Mouse (Mus musculus) adrenal gland, postnatal 10 days (tissue): ENCODE measurements around the gene Ankar. TPM values are rescaled to one million over a fixed set of nuclear protein-coding genes. Genes with fewer than 3 reads are reported as not detected.

Experiments used
- DNase-seq: peaks from one replicate; pipeline ENCODE4 v3.0.0; 2021; ENCODE audit warnings: mixed read lengths
- total RNA-seq, 2 experiments: library from RNA; stranded (reverse); gene quantifications; 2 replicates each; pipeline ENCODE4 v1.2.3; 2021

Ankar gene
- total RNA-seq, 2 experiments from 2014 or later, result not detected

DNA sequence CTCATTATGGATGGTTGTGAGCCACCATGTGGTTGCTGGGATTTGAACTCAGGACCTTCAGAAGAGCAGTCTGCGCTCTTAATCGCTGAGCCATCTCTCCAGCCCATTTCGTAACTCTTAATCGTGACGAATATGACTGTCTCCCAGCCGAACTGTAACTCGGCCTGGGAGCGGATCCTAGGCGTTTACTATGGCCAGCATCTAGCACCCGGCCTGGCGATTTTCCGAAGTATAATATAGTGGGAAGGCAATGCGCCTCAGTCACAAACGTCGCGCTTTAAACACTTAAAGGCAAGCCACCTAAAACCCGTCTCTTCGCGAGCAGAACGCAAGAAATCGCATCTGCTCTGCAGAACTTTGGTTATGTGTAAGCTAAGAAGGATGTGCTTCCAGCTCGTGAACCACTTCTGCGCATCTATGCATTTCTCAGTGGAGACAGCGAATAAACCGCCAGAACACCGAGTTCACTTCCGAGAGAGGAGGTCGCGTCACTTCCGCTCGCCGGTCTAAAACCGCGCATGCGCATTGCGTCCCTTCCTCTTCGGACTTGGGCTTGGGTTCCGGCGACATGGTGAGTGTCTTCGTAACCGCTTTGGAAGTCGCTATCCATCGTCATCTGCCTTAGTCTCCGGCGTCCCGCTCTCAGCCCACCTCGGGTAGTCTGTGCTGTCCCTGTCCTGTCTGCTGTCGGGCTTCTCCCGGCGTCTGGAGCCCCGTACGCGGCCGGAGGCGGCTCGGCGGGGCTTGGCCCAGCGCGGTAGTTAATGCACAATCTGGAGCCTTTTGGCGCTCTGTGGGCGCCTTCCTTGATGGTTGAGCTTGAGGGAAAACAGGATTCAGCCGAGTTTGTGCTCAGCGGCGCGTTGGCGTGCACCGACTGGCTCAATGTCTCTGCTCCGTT is 10.6 kb upstream of the Ankar start, which contains the start of gene Rpl37a:
Gene Rpl37a, plus strand, starts transcription at position 538 of the 901 bp plus-strand sequence.
- peak; percentile 95 for DNase-seq

DNA sequence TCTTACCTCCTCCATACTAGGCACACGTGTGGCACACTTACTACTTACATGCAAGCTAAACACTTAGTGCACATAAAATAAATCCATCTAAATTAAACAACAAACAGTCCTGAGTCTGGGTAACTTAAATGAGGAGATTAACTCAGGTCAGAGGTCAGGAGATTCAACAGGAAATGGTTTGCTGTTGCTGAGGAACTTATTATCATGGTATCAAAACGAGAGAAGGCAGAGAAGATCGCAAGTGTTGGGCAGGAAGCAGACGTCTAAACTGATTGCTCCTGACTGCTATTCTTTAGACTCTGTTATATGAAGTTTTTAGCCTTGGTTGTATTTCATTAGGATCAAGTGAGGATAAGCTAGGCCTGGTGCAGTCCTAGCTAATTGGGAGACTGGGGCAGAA is 7.1 kb upstream of the Ankar start:
- DNase-seq, result no peak

DNA sequence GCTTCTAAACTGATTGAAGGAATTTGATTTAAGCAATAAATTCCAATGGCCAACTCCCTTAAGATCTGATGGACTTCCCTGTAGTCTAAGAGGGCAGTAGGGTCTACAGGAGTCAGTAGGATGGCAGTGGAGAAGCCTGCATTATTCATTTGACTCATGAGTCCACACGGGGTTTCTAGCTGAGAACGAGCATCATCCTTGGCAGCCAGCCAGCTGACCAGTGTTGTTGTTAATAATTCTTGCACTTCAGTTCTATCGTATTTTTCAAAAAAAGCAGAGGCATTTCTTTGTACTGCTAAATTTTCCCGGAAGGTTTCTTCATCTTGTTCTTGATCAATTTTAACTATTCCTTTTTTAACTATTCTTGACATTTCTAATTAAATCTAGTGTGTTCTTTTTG is 1.7 kb downstream of the Ankar start:
- peak; percentile 60 for DNase-seq

DNA sequence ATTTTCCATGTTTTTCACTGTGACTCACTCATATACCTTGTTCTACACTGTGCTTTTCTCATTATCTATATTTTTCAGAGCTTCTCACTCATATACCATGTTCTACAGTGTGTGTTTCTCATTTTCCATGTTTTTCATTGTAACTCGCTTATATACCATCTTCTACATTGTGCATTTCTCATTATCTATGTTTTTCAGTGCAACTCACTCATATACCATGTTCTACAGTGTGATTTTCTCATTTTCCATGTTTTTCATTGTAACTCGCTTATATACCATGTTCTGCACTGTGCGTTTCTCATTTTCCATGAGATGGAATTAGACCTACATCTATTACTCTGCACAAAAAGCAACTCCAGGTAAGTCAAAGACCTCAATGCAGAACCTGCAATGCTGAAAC is 4.1 kb downstream of the Ankar start:
- DNase-seq, result no peak

DNA sequence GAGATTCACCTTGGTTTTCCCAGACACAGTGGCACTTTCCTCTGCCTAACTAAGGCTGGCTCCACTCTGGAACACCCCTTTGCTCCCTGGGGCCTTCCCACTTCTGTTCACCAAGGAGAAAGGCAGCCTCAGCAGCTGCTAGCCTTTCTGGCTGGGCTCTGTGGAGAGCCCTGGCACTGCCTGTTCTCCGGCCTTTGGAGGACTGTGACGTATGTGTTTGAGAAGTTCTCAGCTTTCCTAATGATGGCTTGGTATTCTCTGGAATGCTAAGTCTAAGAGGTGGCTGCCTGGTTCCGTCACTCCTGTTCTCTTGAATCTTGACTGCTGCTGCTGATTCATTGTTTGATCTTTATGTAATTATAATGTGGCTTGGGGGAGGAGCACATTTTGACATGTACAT is 27.3 kb downstream of the Ankar start:
- no peak for DNase-seq

DNA sequence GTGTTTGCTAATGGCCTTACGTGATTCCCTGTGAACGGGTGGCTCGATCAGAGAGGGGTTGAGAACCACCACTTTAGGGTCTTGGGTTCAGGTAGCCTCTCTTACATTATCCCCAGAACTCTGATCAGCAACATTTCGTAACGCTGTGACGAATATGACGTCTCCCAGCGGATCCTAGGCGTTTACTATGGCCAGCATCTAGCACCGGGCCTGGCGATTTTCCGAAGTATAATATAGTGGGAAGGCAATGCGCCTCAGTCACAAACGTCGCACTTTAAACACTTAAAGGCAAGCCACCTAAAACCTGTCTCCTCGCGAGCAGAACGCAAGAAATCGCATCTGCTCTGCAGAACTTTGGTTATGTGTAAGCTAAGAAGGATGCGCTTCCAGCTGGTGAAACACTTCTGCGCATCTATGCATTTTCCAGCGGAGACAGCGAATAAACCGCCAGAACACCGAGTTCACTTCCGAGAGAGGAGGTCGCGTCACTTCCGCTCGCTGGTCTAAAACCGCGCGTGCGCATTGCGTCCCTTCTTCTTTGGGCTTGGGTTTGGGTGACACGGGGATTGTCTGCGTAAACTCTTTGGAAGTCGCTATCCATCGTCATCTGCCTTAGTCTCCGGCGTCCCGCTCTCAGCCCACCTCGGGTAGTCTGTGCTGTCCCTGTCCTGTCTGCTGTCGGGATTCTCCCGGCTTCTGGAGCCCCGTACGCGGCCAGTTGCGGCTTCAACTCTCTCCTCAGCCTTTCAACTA is 59.5 kb downstream of the Ankar start:
- peak; percentile 41 for DNase-seq

DNA sequence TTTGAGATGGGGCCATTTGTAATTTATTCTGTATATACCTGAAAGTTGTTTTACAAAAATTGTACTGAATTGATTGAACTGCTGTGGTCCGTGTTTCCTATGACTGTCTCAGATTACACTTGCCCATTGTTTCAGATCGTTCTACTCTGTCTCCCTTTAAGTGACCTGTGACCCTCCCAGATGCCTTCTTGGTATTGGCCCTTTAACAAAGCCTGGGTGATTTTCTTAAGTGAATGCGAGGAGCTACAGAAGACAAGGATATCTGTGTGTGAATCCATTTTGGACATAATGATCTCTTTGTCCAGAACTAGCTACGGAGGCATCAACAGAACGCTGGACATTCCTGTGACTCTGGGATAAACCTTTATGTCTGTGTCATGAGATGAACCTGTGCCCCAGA is 65.2 kb downstream of the Ankar start:
- DNase-seq, result no peak

DNA sequence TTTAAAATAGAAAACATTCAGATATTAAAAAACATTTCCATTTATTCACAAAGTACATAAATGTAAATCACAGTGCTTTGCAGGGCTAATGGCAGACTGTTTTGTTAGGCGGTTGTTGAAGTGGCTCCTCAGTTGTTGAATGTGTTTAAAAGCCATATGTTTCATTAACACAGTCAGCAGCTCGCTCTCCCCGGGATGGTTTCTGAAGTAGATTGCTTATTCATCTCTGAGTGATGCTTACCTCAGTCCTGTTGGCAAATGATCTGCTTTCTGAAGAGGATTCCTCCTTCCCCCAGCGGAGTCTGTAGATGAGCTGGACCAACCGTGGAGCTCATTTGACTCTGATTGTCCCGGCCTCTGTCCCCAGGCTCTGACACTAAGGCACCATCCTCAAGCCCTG is 88.2 kb downstream of the Ankar start:
- DNase-seq, result no peak

DNA sequence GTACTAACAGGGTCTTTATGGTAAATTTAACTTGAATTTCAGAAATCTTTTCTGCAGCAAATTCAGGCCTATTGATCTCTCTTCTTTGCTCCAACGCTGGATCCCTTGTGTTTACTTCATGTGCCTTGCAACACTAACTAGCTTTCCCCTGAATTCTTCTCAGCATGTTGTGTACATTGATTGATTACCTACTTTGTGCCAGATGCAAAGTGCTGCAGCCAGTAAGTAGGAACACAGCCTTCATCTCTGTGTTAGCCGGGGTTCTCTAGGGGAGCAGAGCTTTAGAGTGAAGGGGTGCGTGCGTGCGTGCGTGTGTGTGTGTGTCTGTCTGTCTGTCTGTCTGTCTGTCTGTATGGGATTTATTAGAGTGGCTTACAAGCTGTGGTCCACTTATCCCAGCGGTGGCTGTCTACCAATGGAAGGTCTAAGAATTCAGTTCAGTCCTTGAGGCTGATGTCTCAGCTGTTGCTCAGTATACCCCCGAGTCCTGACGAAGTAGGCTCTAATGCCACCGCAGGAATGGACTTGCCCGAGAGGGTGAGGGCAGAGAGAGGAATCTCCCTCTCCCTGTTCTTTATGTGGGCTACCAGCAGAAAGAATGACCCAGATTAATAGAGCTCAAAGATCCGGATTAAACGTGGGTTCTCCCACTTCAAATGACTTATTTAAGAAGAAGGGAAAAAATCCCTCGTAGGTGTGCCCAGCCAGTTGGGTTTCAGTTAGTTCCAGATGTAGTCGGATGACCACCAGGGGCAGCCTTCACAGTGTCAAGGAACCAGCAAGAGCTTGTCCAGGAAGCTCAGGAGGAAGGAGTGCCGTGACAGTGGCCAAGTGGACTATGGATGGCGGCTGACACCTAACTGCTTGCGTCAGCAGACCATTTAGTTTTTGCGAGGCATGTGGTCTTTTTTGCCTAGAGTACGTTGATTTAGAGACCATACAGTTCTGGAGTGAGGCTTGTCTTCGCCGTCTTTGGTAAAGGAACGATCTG is 90.2 kb downstream of the Ankar start:
- DNase-seq, result no peak

DNA sequence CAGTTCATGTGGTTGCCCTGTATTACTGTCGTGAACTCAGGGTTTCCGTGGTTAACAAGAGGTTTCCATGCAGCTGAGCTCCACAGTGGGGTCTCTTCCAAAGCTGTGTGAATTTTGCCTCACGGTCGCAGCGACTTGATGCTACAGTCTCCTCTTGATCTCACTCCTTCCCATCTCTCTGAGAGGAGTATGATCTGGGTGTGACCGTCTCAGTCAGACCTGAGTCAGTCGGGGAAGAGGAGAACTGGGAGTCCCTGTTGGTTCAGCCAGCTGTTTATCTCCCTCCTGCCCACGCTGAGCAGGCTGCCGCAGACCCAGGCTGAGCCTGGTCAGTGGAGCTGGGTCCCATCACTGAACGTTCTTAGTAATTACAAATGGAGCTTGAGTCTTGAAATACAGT is 91.2 kb downstream of the Ankar start:
- no peak for DNase-seq

DNA sequence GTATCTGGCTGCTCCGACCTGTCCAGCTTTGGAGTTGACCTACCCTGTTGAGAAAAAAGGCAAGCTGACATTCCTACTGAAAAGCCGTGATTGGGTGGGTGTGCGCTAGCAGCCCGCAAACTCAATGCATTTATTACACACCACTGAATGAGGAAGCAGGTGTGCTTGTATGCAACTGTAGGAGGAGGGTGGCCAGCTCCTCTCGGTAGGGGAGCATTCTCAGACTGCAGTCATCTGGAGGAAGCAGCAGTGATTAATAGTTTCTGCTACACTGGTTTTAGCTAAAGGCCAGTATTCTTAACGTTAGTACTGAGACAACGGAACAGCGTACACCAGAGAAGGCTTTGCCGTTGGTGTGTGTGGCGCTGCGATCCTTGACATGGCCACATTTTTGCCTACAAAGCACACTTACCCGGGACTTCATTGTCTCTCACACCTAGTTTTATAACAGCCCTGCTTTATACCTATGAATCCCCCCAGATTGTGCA is 94.1 kb downstream of the Ankar start:
- DNase-seq, result no peak

DNA sequence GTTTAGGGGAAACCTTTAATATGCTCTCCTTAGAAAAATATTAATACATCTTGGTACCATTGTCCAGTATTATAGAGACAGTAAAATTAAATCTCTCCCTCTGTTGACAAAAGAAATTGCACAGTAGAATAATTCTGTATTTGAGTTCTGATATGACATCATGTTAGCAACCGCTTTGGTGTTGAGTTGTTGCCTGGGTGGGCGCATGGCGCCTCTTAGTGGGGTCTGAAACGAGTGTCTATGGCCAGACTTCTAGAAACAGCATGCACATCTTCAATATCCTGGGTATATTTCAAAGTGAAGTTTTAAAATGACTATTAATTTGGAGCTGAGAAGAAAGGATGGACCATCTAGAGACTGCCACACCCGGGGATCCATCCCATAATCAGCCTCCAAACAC is 97.6 kb downstream of the Ankar start:
- no peak for DNase-seq

DNA sequence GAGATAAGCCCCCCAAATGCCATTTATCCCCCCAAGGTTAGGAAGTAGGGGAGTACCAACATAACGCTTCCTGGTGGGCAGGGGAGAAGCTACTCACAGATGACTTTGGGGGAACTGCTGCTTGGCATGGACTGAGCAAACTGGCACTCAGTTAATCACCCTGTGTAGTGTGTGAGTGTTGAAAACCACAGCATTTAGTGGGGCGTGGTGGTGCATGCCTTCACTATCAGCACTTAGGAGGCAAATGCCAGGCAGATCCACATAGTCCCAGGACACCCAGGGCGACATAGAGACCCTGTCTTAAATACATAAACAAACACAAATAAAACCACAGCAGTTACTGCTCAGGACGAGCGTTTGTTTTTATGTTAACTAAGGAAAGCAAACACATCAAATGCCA is 98.2 kb downstream of the Ankar start:
- no peak for DNase-seq

DNA sequence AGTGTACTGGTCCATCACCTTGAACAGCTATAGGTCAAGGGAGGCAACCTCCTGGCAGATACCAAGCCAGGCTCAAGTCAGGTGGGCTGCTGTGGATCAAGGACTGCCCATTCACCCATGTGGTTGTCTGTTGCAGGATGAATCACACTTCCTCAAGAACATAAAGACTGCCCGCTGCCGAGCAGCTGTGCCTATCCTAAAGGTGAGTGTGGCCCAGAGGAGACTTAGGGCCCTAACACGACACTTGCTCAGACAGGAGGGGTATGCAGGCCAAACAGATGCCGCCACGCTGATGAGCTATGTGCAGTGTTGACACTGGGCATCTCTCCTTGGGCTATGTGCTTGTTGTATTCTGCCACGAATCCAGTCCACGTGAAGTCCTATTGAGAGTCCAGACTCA is 99.1 kb downstream of the Ankar start:
- DNase-seq, result no peak

DNA sequence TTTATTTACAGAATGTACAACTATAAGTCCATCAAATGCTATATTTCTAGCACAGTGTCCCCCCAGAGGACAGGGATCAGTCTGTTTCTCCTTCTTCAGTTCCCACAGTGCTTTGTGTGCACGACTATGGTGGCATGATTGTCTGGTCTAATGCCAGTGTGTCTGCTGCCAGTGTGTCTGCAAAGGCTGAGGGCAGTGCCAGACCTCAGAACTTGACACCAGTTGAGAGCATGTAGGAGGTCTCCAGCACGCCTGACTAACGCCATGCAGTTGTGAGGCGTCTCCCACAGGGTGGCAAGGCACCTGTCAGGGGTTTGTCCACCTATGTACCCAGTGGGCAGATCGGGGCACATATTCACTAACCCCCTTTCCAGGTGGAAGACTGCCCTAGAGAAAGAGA is 99.6 kb downstream of the Ankar start:
- no peak for DNase-seq

DNA sequence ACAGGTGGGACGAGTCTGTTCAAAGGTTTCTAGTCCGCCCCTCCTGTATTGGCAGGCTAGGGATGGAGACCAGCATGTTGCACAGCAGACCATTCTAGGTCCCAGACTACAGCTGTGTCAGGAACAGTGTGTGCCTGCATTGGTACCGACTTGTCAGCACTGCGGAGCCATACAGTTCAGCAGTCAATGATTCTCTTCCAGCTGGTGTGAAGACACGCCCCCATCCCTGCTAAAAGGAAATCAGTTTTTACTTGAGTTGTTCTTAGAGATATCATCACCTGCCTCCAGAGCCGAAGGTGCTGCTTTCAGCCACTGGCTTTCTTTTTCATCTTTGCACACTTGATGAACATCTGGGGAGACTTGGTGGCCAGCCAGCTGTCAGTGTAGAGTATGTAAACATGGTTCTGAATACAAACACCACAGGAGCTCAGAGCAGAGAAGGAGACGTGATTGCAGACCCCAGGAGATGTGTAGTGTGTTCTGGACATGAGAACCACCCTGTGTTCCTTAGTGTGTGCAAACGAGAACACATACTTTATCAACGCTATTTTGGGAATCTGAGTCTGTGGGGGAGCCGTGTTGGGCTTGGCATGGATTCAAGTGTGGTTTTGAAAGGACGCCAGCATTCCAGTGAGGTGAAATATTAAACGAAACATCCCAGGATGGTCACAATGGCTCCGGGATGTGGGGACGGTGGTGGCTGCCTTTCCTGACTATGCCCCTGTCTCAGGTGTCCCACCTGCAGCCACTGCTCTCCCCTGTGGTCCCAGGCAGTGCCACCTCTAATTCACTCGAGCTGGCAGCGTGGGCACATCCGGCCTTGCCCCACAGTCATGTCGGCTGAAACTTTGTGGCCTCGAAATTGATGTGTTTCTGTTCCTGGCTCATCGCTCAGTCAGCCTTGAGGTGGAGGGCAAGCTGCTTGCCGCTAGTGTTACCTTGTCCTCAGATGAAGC is 101.0 kb downstream of the Ankar start:
- DNase-seq, result peak; percentile 79

DNA sequence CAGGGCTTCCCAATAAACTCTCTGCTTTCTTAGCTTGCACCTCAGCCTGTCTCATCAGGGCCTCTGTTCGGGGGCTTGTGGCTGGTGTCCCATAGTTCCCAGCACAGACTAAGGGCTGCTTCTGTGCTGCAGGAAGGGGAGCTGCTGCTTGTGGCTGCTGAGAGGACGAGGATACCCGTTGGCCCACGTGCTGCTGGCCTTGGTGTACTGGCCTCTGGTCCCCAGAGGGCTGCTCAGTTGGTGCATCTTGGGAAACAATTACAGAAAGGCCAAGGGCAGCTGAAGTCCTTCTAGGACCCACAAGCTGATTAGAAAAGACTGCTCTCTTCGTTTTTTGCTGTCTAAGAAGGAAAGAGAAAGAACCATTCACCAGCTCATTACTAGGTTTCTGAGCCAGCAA is 104.1 kb downstream of the Ankar start:
- DNase-seq, result peak; percentile 69

DNA sequence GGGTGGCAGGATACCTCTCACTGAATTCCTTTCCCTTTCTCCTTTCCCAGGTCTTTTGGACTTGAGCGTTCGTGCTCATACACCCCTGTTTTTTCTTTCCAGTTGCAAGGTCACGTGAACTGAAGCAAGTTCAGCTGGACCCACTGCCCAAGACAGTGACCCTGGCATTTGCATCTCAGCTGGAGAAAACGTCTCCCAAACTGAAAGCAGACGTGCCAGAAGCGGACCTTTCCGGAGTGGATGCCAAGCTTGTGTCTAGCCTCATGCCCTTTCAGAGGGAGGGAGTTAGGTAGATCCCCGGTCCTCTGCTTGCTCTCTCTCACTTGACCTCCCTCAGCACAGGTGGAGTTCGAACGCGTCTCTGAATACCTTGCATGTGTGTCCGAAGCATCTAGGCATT is 104.7 kb downstream of the Ankar start:
- DNase-seq, result peak; percentile 65

DNA sequence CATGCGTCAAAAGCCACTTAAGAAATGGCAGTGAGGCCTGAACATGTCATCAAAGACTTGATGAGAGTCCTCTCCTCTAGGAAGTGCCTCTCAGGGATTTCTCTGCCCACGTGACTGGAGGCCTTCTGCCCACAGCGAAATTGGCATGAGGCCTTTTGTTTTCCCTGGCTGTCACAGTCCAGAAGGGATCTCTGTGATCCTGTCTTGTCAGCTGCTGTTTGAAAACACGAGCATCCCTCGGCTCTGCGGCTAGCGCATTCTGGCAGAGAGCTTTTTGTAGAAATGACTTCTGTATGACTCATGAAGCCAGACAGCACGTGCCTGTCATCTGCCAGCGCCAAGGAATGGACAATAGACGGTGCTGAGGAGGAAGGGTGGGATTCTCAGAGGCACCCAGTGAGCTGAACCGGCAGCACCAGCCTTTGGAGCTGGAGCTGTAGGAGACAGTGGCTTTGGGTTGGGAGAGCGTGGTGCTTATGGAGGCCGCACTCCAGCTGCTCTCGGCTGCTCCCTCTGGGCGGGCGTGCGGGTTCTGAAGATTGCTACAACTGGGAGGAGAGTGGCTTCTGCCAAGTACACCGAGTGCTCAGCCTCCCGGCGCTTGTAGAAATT is 106.9 kb downstream of the Ankar start:
- DNase-seq, result peak; percentile 71
